Mouse (Mus musculus): Measurements from ENCODE around the gene Sp3.

GRCm38 (mm10) chr2:73005611-73006515 is 25.6 kb upstream of the Sp3 start:
- TF ChIP-seq HCFC1 (IDR thresholded peaks at IDR 0.05; ENCODE audit: borderline replicate concordance, insufficient read depth, low read length) (no peak), ZNF384 (IDR thresholded peaks at IDR 0.05; ENCODE audit: low read depth, low read length) (no peak)
